In genomic region chr9:109097831-109098230, GRCm38 (mm10) we compare ENCODE assay signal across 8 mouse cellular contexts. TPM values are rescaled to one million over a fixed set of nuclear protein-coding genes. Genes with fewer than 3 reads are reported as not detected.
DNase-seq lines count a peak whose midpoint lies in the region; ATAC-seq lines count a peak whose summit lies in the region.

No protein-coding gene starts in this region.

- DNase-seq in kidney, adult 11 months: peak; percentile 52
- no peak for DNase-seq in kidney, adult 9 months
- DNase-seq in layer of hippocampus, adult 8-10 months (ENCODE audit: low spot score in 2 of 2): peak; percentile 82 to 88
- DNase-seq in telencephalon, adult 2 months (ENCODE audit: low read depth, low spot score): peak; percentile 56
- no peak for DNase-seq in MN1 (ENCODE audit: low spot score)

- H3K27ac ChIP-seq in embryonic facial prominence, embryonic 12.5 days: peak overlapping the region; percentile 100
- H3K27ac ChIP-seq in heart, embryonic 16.5 days (ENCODE audit: low read length): peak overlapping the region; percentile 97
- peak overlapping the region; percentile 81 for H3K27ac ChIP-seq in liver, embryonic 16.5 days (ENCODE audit: low read length)

- peak overlapping the region; percentile 74 for H3K4me3 ChIP-seq in embryonic facial prominence, embryonic 12.5 days
- H3K4me3 ChIP-seq in heart, embryonic 16.5 days (ENCODE audit: low read length): peak overlapping the region; percentile 3
- H3K4me3 ChIP-seq in liver, embryonic 16.5 days (ENCODE audit: low read depth, low read length): no peak overlapping the region; the same call in 1 of the 2 replicates

- peak overlapping the region; percentile 76 for H3K4me2 ChIP-seq in embryonic facial prominence, embryonic 12.5 days (replicated peaks)
- peak overlapping the region; percentile 81 for H3K4me2 ChIP-seq in heart, embryonic 16.5 days (ENCODE audit: low read depth, low read length)
- peak overlapping the region; percentile 62; the same call in 1 of the 2 replicates for H3K4me2 ChIP-seq in liver, embryonic 16.5 days (ENCODE audit: low read depth, low read length)

- H3K9me3 ChIP-seq in embryonic facial prominence, embryonic 12.5 days: no peaks in the 10 kb centered on the region
- H3K9me3 ChIP-seq in heart, embryonic 16.5 days (replicated peaks; ENCODE audit: control insufficient read depth, low read length): no peaks in the 10 kb centered on the region
- H3K9me3 ChIP-seq in liver, embryonic 16.5 days (replicated peaks; ENCODE audit: control insufficient read depth, low read length): no peaks in the 10 kb centered on the region

- peak overlapping the region; percentile 95 for H3K9ac ChIP-seq in embryonic facial prominence, embryonic 12.5 days
- peak overlapping the region; percentile 89 for H3K9ac ChIP-seq in heart, embryonic 16.5 days (ENCODE audit: low read length)
- peak overlapping the region; percentile 18; the same call in 1 of the 2 replicates for H3K9ac ChIP-seq in liver, embryonic 16.5 days (ENCODE audit: low read depth, low read length)

- 35% methylated on average over 5 of the region's 5 CpGs for WGBS in embryonic facial prominence, embryonic 12.5 days
- 37% methylated on average over 5 of the region's 5 CpGs for WGBS in heart, embryonic 16.5 days
- WGBS in liver, embryonic 16.5 days (ENCODE audit: insufficient replicate concordance): 47% methylated on average over 5 of the region's 5 CpGs

- ATAC-seq in embryonic facial prominence, embryonic 12.5 days (ENCODE audit: insufficient number of reproducible peaks, insufficient read depth, low FRiP score, low TSS enrichment): no peak
- ATAC-seq in heart, embryonic 16.5 days (replicated peaks; ENCODE audit: extremely low read depth, insufficient read depth, low FRiP score): peak; percentile 8; the same call in 1 of the 2 replicates
- ATAC-seq in liver, embryonic 16.5 days (ENCODE audit: low read depth): no peak

- peaks cover 31% of the 10 kb centered on the region for H3K36me3 ChIP-seq in embryonic facial prominence, embryonic 12.5 days
- peaks cover 8% of the 10 kb centered on the region; the same call in 1 of the 2 replicates for H3K36me3 ChIP-seq in heart, embryonic 16.5 days (ENCODE audit: control insufficient read depth, insufficient read depth)
- no peaks in the 10 kb centered on the region for H3K36me3 ChIP-seq in liver, embryonic 16.5 days (ENCODE audit: control insufficient read depth, insufficient read depth)

- H3K4me1 ChIP-seq in embryonic facial prominence, embryonic 12.5 days: peaks cover 44% of the 10 kb centered on the region
- peaks cover 66% of the 10 kb centered on the region for H3K4me1 ChIP-seq in heart, embryonic 16.5 days (ENCODE audit: control insufficient read depth, insufficient read depth, low read length)
- H3K4me1 ChIP-seq in liver, embryonic 16.5 days (ENCODE audit: control insufficient read depth, low read depth, low read length): peaks cover 3% of the 10 kb centered on the region

- no peaks in the 10 kb centered on the region for H3K27me3 ChIP-seq in embryonic facial prominence, embryonic 12.5 days
- no peaks in the 10 kb centered on the region for H3K27me3 ChIP-seq in heart, embryonic 16.5 days (ENCODE audit: control insufficient read depth, insufficient read depth, low read length)
- peaks cover 37% of the 10 kb centered on the region for H3K27me3 ChIP-seq in liver, embryonic 16.5 days (ENCODE audit: control insufficient read depth, insufficient read depth, low read depth, low read length)

RNA-seq across cellular contexts. Expression of gene Plxnb1, which starts 2.6 kb away (rescaled TPM):
- 18.3 and 23.0 TPM in 2 replicates for polyA plus RNA-seq in embryonic facial prominence, embryonic 12.5 days (2016; fragmentation: Nextera tagmentation; extraction: Ambion mirVana)
- polyA plus RNA-seq in heart, embryonic 16.5 days (2015; fragmentation: Nextera tagmentation; extraction: Ambion mirVana): 7.8 and 8.8 TPM in 2 replicates
- total RNA-seq in layer of hippocampus, adult 8-10 months (2022): 10 to 100 TPM; 82.9 to 99.8 (median 89.8) TPM
- polyA plus RNA-seq in liver, embryonic 16.5 days (2015; fragmentation: Nextera tagmentation; extraction: Ambion mirVana): 4.9 and 6.3 TPM in 2 replicates

RNA-seq across cellular contexts. Expression of gene Tma7, which starts 15.4 kb away (rescaled TPM):
- 757 TPM in 2 replicates for polyA plus RNA-seq in embryonic facial prominence, embryonic 12.5 days (2016; fragmentation: Nextera tagmentation; extraction: Ambion mirVana)
- polyA plus RNA-seq in heart, embryonic 16.5 days (2015; fragmentation: Nextera tagmentation; extraction: Ambion mirVana): 414 and 431 TPM in 2 replicates
- 100 to 1,000 TPM; 284 to 327 (median 306) TPM for total RNA-seq in layer of hippocampus, adult 8-10 months (2022)
- polyA plus RNA-seq in liver, embryonic 16.5 days (2015; fragmentation: Nextera tagmentation; extraction: Ambion mirVana): 259 and 313 TPM in 2 replicates

RNA-seq across cellular contexts. Expression of gene Ccdc51, which starts 15.5 kb away (rescaled TPM):
- 13.9 and 15.0 TPM in 2 replicates for polyA plus RNA-seq in embryonic facial prominence, embryonic 12.5 days (2016; fragmentation: Nextera tagmentation; extraction: Ambion mirVana)
- 14.7 and 15.9 TPM in 2 replicates for polyA plus RNA-seq in heart, embryonic 16.5 days (2015; fragmentation: Nextera tagmentation; extraction: Ambion mirVana)
- total RNA-seq in layer of hippocampus, adult 8-10 months (2022): 1 to 10 TPM; 7.8 to 9.2 (median 8.9) TPM
- polyA plus RNA-seq in liver, embryonic 16.5 days (2015; fragmentation: Nextera tagmentation; extraction: Ambion mirVana): 10.0 and 11.9 TPM in 2 replicates

RNA-seq across cellular contexts. Expression of gene Atrip, which starts 23.9 kb away (rescaled TPM):
- 31.5 and 34.9 TPM in 2 replicates for polyA plus RNA-seq in embryonic facial prominence, embryonic 12.5 days (2016; fragmentation: Nextera tagmentation; extraction: Ambion mirVana)
- polyA plus RNA-seq in heart, embryonic 16.5 days (2015; fragmentation: Nextera tagmentation; extraction: Ambion mirVana): 15.6 and 17.3 TPM in 2 replicates
- total RNA-seq in layer of hippocampus, adult 8-10 months (2022): 10 to 100 TPM; 26.3 to 31.2 (median 28.3) TPM
- 8.5 and 8.8 TPM in 2 replicates for polyA plus RNA-seq in liver, embryonic 16.5 days (2015; fragmentation: Nextera tagmentation; extraction: Ambion mirVana)

RNA-seq across cellular contexts. Expression of gene Trex1, which starts 38.3 kb away (rescaled TPM):
- 10.3 and 13.1 TPM in 2 replicates for polyA plus RNA-seq in embryonic facial prominence, embryonic 12.5 days (2016; fragmentation: Nextera tagmentation; extraction: Ambion mirVana)
- 12.5 and 14.5 TPM in 2 replicates for polyA plus RNA-seq in heart, embryonic 16.5 days (2015; fragmentation: Nextera tagmentation; extraction: Ambion mirVana)
- total RNA-seq in layer of hippocampus, adult 8-10 months (2022): 10 to 100 TPM; 13.7 to 18.3 (median 16.4) TPM
- 7.4 and 8.8 TPM in 2 replicates for polyA plus RNA-seq in liver, embryonic 16.5 days (2015; fragmentation: Nextera tagmentation; extraction: Ambion mirVana)

Comparison
In these comparisons a context has a peak if more than half of its experiments do, and no peak if none do; other contexts are left out.
1. DNase-seq: peak in kidney, adult 11 months (single experiment), layer of hippocampus, adult 8-10 months (2 of 2) and telencephalon, adult 2 months (single experiment); none in kidney, adult 9 months (single experiment) and MN1 (single experiment).
2. H3K9ac ChIP-seq: peak in every context shown above with its lines; median percentile 95 in embryonic facial prominence, embryonic 12.5 days; 89 in heart, embryonic 16.5 days; 18 in liver, embryonic 16.5 days.
3. Peak in every context shown above with its lines, with median percentiles within 50 percentile points of each other: H3K27ac ChIP-seq and H3K4me2 ChIP-seq.